Mouse (Mus musculus): ENCODE results near the gene Etnk2. TPM values are rescaled to one million over a fixed set of nuclear protein-coding genes. Genes with fewer than 3 reads are reported as not detected.
"Not testable (repeated sequence)": the region's sequence is repeated elsewhere in the genome, so short reads cannot be mapped to it uniquely, and the experiment has no call there.

Etnk2 gene
- polyA plus RNA-seq, 1 experiment from 2014 or later = 4.7 TPM

GRCm38 (mm10) chr1:133328299-133328795 is 35.0 kb upstream of the Etnk2 start:
- no peaks in the 10 kb centered on the region for H3K36me3 ChIP-seq (ENCODE audit: control insufficient read depth, insufficient read depth, low read length)
- WGBS = 77% methylated on average over 6 of the region's 6 CpGs

GRCm38 (mm10) chr1:133328896-133329637 is 34.3 kb upstream of the Etnk2 start:
- H3K27ac ChIP-seq (ENCODE audit: low read length) = no peak overlapping the region
- peak overlapping the region; percentile 58 for H3K9ac ChIP-seq (ENCODE audit: low read length)
- 8% methylated on average over 34 of the region's 34 CpGs for WGBS
- H3K4me1 ChIP-seq (ENCODE audit: control insufficient read depth, insufficient read depth, low read length) = peaks cover 10% of the 10 kb centered on the region
- peak overlapping the region; percentile 62 for H3K4me2 ChIP-seq (ENCODE audit: low read depth, low read length)
- ATAC-seq (ENCODE audit: insufficient read depth, low FRiP score) = no peak
- H3K9me3 ChIP-seq (replicated peaks; ENCODE audit: control insufficient read depth, low read length) = no peaks in the 10 kb centered on the region
- H3K36me3 ChIP-seq (ENCODE audit: control insufficient read depth, insufficient read depth, low read length) = no peaks in the 10 kb centered on the region
- H3K4me3 ChIP-seq (replicated peaks; ENCODE audit: low read length) = peak overlapping the region; percentile 29
- peaks cover 15% of the 10 kb centered on the region for H3K27me3 ChIP-seq (ENCODE audit: control insufficient read depth, insufficient read depth, low read length)

More at GRCm38 (mm10) chr1:133328299-133328795, 35.0 kb upstream of the Etnk2 start:
- ATAC-seq (ENCODE audit: insufficient read depth, low FRiP score) = no peak
- H3K9me3 ChIP-seq (replicated peaks; ENCODE audit: control insufficient read depth, low read length) = no peaks in the 10 kb centered on the region
- H3K4me2 ChIP-seq (ENCODE audit: low read depth, low read length) = no peak overlapping the region
- H3K4me1 ChIP-seq (ENCODE audit: control insufficient read depth, insufficient read depth, low read length) = peaks cover 10% of the 10 kb centered on the region
- no peak overlapping the region for H3K9ac ChIP-seq (ENCODE audit: low read length)
- H3K27ac ChIP-seq (ENCODE audit: low read length) = no peak overlapping the region
- H3K4me3 ChIP-seq (replicated peaks; ENCODE audit: low read length) = no peak overlapping the region
- peaks cover 15% of the 10 kb centered on the region for H3K27me3 ChIP-seq (ENCODE audit: control insufficient read depth, insufficient read depth, low read length)

- 27% methylated on average over 7 of the region's 7 CpGs for WGBS
- Histone ChIP-seq H3K27ac (ENCODE audit: low read length) (no peak overlapping the region), H3K4me2 (ENCODE audit: low read depth, low read length) (peak overlapping the region; percentile 62), H3K4me1 (ENCODE audit: control insufficient read depth, insufficient read depth, low read length) (peaks cover 10% of the 10 kb centered on the region), H3K9me3 (replicated peaks; ENCODE audit: control insufficient read depth, low read length) (no peaks in the 10 kb centered on the region), H3K9ac (ENCODE audit: low read length) (peak overlapping the region; percentile 58), H3K36me3 (ENCODE audit: control insufficient read depth, insufficient read depth, low read length) (no peaks in the 10 kb centered on the region), H3K27me3 (ENCODE audit: control insufficient read depth, insufficient read depth, low read length) (peaks cover 15% of the 10 kb centered on the region), H3K4me3 (replicated peaks; ENCODE audit: low read length) (peak overlapping the region; percentile 29)
- no peak for ATAC-seq (ENCODE audit: insufficient read depth, low FRiP score)
These were observed 33.8 kb upstream of the Etnk2 start for GRCm38 (mm10) chr1:133329638-133329964.

GRCm38 (mm10) chr1:133331142-133331541 is 32.2 kb upstream of the Etnk2 start:
- H3K27ac ChIP-seq (ENCODE audit: low read length) = no peak overlapping the region
- ATAC-seq (ENCODE audit: insufficient read depth, low FRiP score) = no peak
- no peaks in the 10 kb centered on the region for H3K36me3 ChIP-seq (ENCODE audit: control insufficient read depth, insufficient read depth, low read length)
- no peak overlapping the region for H3K4me2 ChIP-seq (ENCODE audit: low read depth, low read length)
- peaks cover 15% of the 10 kb centered on the region for H3K27me3 ChIP-seq (ENCODE audit: control insufficient read depth, insufficient read depth, low read length)
- no peak overlapping the region for H3K4me3 ChIP-seq (replicated peaks; ENCODE audit: low read length)
- peaks cover 10% of the 10 kb centered on the region for H3K4me1 ChIP-seq (ENCODE audit: control insufficient read depth, insufficient read depth, low read length)
- H3K9me3 ChIP-seq (replicated peaks; ENCODE audit: control insufficient read depth, low read length) = no peaks in the 10 kb centered on the region
- 61% methylated on average over 3 of the region's 3 CpGs for WGBS
- no peak overlapping the region for H3K9ac ChIP-seq (ENCODE audit: low read length)

- Histone ChIP-seq H3K4me3 (replicated peaks; ENCODE audit: low read length) (no peak overlapping the region), H3K4me2 (ENCODE audit: low read depth, low read length) (no peak overlapping the region), H3K9ac (ENCODE audit: low read length) (no peak overlapping the region), H3K9me3 (replicated peaks; ENCODE audit: control insufficient read depth, low read length) (no peaks in the 10 kb centered on the region), H3K4me1 (ENCODE audit: control insufficient read depth, insufficient read depth, low read length) (peaks cover 10% of the 10 kb centered on the region), H3K27ac (ENCODE audit: low read length) (no peak overlapping the region), H3K36me3 (ENCODE audit: control insufficient read depth, insufficient read depth, low read length) (no peaks in the 10 kb centered on the region), H3K27me3 (ENCODE audit: control insufficient read depth, insufficient read depth, low read length) (peaks cover 15% of the 10 kb centered on the region)
- ATAC-seq (ENCODE audit: insufficient read depth, low FRiP score) = no peak
- WGBS = 86% methylated on average over 11 of the region's 11 CpGs
These were observed 30.5 kb upstream of the Etnk2 start for GRCm38 (mm10) chr1:133332656-133333430.

GRCm38 (mm10) chr1:133333937-133334336 is 29.4 kb upstream of the Etnk2 start:
- Histone ChIP-seq H3K9ac (ENCODE audit: low read length) (no peak overlapping the region), H3K27me3 (ENCODE audit: control insufficient read depth, insufficient read depth, low read length) (peaks cover 7% of the 10 kb centered on the region), H3K27ac (ENCODE audit: low read length) (no peak overlapping the region), H3K36me3 (ENCODE audit: control insufficient read depth, insufficient read depth, low read length) (no peaks in the 10 kb centered on the region), H3K9me3 (replicated peaks; ENCODE audit: control insufficient read depth, low read length) (no peaks in the 10 kb centered on the region), H3K4me1 (ENCODE audit: control insufficient read depth, insufficient read depth, low read length) (peaks cover 7% of the 10 kb centered on the region), H3K4me3 (replicated peaks; ENCODE audit: low read length) (no peak overlapping the region), H3K4me2 (ENCODE audit: low read depth, low read length) (no peak overlapping the region)
- no peak for ATAC-seq (ENCODE audit: insufficient read depth, low FRiP score)
- WGBS = 77% methylated on average over 6 of the region's 6 CpGs

GRCm38 (mm10) chr1:133340403-133340802 is 23.0 kb upstream of the Etnk2 start:
- H3K4me2 ChIP-seq (ENCODE audit: low read depth, low read length); H3K27ac ChIP-seq (ENCODE audit: low read length); H3K36me3 ChIP-seq (ENCODE audit: control insufficient read depth, insufficient read depth, low read length); H3K9ac ChIP-seq (ENCODE audit: low read length); ATAC-seq (ENCODE audit: insufficient read depth, low FRiP score); H3K27me3 ChIP-seq (ENCODE audit: control insufficient read depth, insufficient read depth, low read length); H3K9me3 ChIP-seq (replicated peaks; ENCODE audit: control insufficient read depth, low read length); H3K4me1 ChIP-seq (ENCODE audit: control insufficient read depth, insufficient read depth, low read length); H3K4me3 ChIP-seq (replicated peaks; ENCODE audit: low read length): not testable (repeated sequence)
- 67% methylated on average over 1 of the region's 1 CpGs for WGBS

- WGBS = 80% methylated on average over 2 of the region's 2 CpGs
- Histone ChIP-seq H3K4me2 (ENCODE audit: low read depth, low read length) (no peak overlapping the region), H3K9me3 (replicated peaks; ENCODE audit: control insufficient read depth, low read length) (no peaks in the 10 kb centered on the region), H3K4me1 (ENCODE audit: control insufficient read depth, insufficient read depth, low read length) (no peaks in the 10 kb centered on the region), H3K4me3 (replicated peaks; ENCODE audit: low read length) (no peak overlapping the region), H3K36me3 (ENCODE audit: control insufficient read depth, insufficient read depth, low read length) (no peaks in the 10 kb centered on the region), H3K27ac (ENCODE audit: low read length) (no peak overlapping the region), H3K27me3 (ENCODE audit: control insufficient read depth, insufficient read depth, low read length) (no peaks in the 10 kb centered on the region), H3K9ac (ENCODE audit: low read length) (no peak overlapping the region)
- no peak for ATAC-seq (ENCODE audit: insufficient read depth, low FRiP score)
These were observed 19.0 kb upstream of the Etnk2 start for GRCm38 (mm10) chr1:133344357-133344756.

GRCm38 (mm10) chr1:133346531-133346930 is 16.8 kb upstream of the Etnk2 start:
- no peaks in the 10 kb centered on the region for H3K36me3 ChIP-seq (ENCODE audit: control insufficient read depth, insufficient read depth, low read length)
- no peaks in the 10 kb centered on the region for H3K27me3 ChIP-seq (ENCODE audit: control insufficient read depth, insufficient read depth, low read length)
- ATAC-seq (ENCODE audit: insufficient read depth, low FRiP score) = no peak
- H3K4me2 ChIP-seq (ENCODE audit: low read depth, low read length) = no peak overlapping the region
- H3K9ac ChIP-seq (ENCODE audit: low read length) = no peak overlapping the region
- H3K9me3 ChIP-seq (replicated peaks; ENCODE audit: control insufficient read depth, low read length) = no peaks in the 10 kb centered on the region
- no peaks in the 10 kb centered on the region; the same call in 1 of the 2 replicates for H3K4me1 ChIP-seq (ENCODE audit: control insufficient read depth, insufficient read depth, low read length)
- no peak overlapping the region for H3K4me3 ChIP-seq (replicated peaks; ENCODE audit: low read length)
- no peak overlapping the region for H3K27ac ChIP-seq (ENCODE audit: low read length)
- 70% methylated on average over 9 of the region's 9 CpGs for WGBS
